Mouse (Mus musculus) cerebellum, adult 11-12 months (tissue): Measurements from ENCODE around the gene Amz2.
"Not testable (repeated sequence)": the region's sequence is repeated elsewhere in the genome, so short reads cannot be mapped to it uniquely, and the experiment has no call there.

Experiments used
- DNase-seq: peaks from one replicate; pipeline ENCODE4 v3.0.0; 2022

Amz2 gene

GRCm38 (mm10) chr11:109470921-109471861 is 45.4 kb downstream of the Amz2 start:
- DNase-seq, result no peak

- peak; percentile 42 for DNase-seq
Measured at GRCm38 (mm10) chr11:109472171-109472691, 46.5 kb downstream of the Amz2 start.

DNA sequence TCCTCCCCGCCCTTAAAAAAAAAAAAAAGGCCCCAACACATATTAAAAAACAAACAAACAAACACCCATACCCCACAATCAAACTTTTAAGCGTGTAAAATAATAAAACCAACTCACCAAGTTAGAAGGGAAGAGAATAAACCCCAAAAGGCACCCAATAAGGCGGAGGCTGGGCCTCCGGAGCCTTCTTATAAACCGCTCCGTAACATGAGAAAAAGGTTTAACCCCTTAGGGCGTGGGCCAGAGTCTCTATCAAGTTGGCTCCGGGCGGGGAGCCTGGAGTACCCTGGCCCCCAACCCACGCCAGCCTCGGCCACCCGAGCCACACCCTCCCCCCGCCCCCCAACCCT is 47.0 kb downstream of the Amz2 start:
- no peak for DNase-seq

DNA sequence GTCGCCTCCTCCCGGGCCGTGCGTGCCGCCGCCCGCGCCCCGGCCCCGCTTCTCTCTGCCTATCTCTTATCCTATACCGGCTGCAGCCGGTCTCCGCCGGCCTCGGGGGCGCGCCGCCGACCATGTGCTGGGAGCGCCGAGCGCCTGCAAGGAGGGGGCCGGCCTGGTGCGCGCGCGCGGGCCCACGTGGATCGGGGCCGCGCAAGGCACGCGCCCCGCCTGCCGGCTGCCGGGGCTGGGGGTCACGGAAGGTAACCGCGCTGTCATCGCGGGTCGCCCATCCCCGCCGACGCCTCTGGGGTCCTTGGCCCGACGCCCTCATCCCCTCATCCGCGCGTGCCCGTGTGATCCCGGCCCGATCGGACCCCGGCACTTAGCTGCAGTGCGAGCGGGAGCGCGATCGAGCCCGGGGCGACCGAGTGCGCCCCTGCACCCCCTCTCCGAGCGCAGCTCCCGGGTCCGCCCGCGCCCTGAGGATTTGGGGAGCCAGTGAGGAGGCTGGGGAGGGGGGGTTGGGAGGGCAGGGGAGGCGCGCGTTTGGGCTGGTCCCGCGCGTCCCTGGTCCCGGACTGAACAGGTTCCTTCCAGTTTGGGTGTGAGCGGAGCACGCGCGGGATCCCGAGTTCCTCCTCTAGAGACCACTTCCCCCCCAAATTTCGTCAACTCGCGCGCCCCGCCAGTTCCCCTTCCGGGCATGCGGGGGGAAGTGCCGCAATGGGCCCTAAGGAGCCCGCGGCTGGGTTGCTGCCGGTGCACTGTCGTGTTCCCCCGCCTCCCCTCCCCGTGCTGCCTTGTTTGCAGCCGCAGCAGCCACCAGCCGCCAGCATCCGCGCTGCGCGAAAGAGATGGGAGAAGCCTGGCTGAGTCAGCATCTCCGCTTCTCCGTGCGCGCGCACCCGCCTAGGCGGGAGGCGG is 47.7 kb downstream of the Amz2 start, which contains the start of the genes Arsg and Slc16a6:
TSS of gene Arsg (plus strand) at position 204 of the 915 bp plus-strand sequence.
TSS of gene Slc16a6 (minus strand) at position 428 of the 915 bp plus-strand sequence.
- peak; percentile 89 for DNase-seq

DNA sequence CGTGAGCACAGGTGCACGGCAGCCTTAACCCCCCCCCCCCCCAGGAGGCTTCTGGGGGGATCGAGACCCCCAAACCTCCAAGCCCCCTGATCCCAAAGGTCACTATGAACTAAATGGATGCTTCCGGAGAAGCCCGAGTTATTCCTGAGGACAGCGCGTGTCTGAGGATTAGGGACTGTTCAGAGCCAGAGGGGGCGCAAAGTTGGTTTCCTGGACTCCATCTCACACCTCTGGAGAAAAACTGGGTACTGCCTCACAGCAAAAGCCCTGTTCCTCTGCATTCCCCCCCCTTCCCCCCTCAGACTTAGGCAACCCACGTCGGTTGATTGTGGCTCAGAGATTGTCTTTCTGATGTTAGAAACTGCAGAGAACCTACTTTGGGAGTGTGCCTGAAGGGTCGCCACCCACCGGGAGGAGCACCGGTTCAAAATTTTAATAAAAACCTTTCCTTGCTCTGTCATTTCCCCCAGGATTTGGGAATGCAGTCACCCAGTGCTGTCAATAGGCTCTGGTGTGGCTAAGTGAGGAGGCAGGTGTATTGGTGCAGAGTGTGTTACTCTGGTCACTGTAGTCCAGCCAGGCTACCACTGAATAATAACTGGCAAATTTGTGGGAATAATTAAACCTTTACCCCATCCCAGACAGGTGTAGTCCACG is 48.5 kb downstream of the Amz2 start:
- no peak for DNase-seq

- DNase-seq, result no peak
Measured at GRCm38 (mm10) chr11:109474836-109475235, 49.1 kb downstream of the Amz2 start.

GRCm38 (mm10) chr11:109475717-109476116 is 50.0 kb downstream of the Amz2 start:
- DNase-seq, result no peak

- DNase-seq, result no peak
Measured at GRCm38 (mm10) chr11:109476241-109476640, 50.5 kb downstream of the Amz2 start.

DNA sequence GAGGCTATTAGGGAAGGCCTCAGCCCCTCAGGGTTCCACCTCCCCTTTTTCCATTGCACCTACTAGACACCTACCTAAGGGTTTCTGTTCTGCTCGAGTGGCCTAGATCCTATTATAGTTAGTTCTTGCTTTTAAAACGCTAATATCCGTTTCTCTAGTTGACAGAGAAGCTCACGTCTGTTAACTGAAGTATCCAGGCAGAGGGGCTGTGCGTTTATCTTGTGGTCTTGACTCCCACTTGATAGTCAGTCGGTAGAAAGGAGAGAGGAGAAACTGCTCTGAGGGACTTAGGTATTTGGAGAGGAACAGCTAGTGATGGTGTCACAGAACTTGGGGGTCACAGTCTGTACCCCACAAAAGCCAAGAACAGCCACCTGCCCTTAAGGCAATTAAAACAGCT is 50.9 kb downstream of the Amz2 start:
- DNase-seq, result no peak

- no peak for DNase-seq
Measured at GRCm38 (mm10) chr11:109477606-109478380, 52.0 kb downstream of the Amz2 start.

DNA sequence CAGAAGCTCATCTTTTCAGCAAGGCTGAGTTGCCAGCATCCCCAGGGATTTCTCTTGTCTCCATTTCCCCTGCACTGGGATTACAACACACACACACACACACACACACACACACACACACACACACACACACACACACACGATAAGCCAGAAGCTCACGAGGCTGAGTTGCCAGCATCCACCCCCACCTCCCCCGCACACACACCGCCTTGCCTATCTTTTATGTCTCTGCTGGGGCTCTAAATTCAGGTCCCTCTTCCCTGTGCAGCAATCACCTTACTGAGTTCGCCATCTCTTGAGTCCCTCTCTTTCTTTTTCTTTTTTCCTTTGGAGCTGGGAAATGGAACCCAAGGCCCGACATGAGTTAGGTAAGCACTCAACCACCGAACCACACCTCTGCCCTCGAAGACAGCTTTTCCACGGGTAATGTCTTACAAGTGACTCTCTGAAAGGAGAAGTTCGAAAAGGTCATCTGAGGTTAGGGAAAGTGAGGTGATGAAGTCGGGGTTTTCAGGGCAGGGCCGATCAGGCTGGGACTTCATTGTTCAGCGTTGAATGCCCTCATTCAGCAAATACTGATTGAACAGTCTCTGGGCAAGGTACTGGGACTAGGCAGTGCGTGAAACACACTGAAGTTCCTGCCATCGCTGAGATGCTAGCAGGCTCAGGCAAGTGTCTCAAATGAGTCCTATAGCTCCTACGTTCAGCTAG is 54.0 kb downstream of the Amz2 start:
- no peak for DNase-seq

- no peak for DNase-seq
Measured at GRCm38 (mm10) chr11:109480440-109480839, 54.7 kb downstream of the Amz2 start.

GRCm38 (mm10) chr11:109485398-109486045 is 59.8 kb downstream of the Amz2 start:
- peak; percentile 58 for DNase-seq

DNA sequence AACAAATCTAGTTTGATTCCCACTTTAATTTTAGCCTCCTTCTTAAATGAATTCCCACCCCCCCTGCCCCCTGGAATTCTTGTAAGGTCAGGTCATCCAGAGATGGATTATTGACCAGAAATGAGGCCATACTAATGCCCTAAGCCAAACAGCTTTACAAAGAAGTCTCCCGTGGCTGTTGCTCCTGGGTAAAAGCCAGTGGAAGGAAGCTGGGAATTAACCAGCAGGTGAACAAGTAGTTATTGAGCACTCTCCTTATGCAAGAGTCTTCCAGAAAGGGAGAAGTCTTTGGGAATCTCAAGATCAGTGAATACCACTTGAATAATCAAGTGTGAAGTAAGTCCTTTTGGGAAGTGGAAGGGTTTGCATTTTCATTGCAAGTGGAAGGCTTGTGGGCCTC is 61.4 kb downstream of the Amz2 start:
- no peak for DNase-seq

- DNase-seq, result no peak
Measured at GRCm38 (mm10) chr11:109487991-109488684, 62.4 kb downstream of the Amz2 start.

GRCm38 (mm10) chr11:109489763-109490162 is 64.0 kb downstream of the Amz2 start:
- no peak for DNase-seq

- DNase-seq, result no peak
Measured at GRCm38 (mm10) chr11:109491844-109492243, 66.1 kb downstream of the Amz2 start.

GRCm38 (mm10) chr11:109492847-109493464 is 67.2 kb downstream of the Amz2 start:
- DNase-seq, result not testable (repeated sequence)
